Mouse (Mus musculus): ENCODE measurements at regions not wholly inside any gene's neighbourhood (a gene's known extent, or its start where the extent isn't known, plus 50 kb on each side); places are given as distances from the start of the nearest gene placed in this dataset.

DNA sequence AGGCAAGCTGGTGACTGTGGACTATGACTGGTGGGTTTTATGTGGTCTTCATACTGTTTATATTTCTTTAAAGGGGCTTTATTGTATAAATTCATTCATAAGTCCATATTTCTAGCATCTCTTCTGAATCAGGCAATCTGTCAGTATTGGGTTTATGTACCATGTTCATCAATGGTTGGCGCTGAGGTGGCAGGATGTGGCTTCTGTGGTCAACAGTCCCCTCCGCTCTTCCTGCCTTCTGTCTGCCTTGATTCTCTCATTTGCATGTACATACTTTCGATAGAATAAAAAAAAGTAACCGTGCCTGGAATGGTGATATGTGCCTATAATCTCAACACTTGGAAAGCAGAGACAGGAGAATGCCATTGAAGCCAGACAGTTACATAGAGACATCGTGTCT is 120.5 kb downstream of the Klf5 start:
- TF ChIP-seq HCFC1 (IDR thresholded peaks at IDR 0.05; ENCODE audit: borderline replicate concordance, insufficient read depth, low read length) (no peak), MAFK (IDR thresholded peaks at IDR 0.05; ENCODE audit: insufficient read depth, low read depth, low read length) (no peak), CHD2 (IDR thresholded peaks at IDR 0.05; ENCODE audit: low read depth, low read length) (no peak)
- no peak for DNase-seq (ENCODE audit: low read depth, low spot score)
- Histone ChIP-seq H3K36me3 (ENCODE audit: control insufficient read depth, insufficient read depth, low read length, poor library complexity, severe bottlenecking) (no peaks in the 10 kb centered on the region), H3K27ac (ENCODE audit: insufficient read depth, low read depth, low read length, poor library complexity, severe bottlenecking) (no peak overlapping the region), H3K4me3 (ENCODE audit: insufficient read depth in 1 of 2, low read depth in 1 of 2, low read length in 2 of 2, poor library complexity in 1 of 2, severe bottlenecking in 1 of 2) (no peak overlapping the region), H3K9ac (ENCODE audit: insufficient read depth, low read depth, low read length, poor library complexity, severe bottlenecking) (no peak overlapping the region), H3K4me1 (ENCODE audit: control insufficient read depth in 2 of 2, insufficient read depth in 2 of 2, low read length in 2 of 2, poor library complexity in 1 of 2) (no peaks in the 10 kb centered on the region), H3K9me3 (ENCODE audit: control insufficient read depth, insufficient read depth, low read depth, low read length) (no peaks in the 10 kb centered on the region)
- in situ Hi-C loops (cut with MboI; ENCODE audit: low sequenced_read_pairs in 2 of 2, unreplicated experiment in 2 of 2) = no loop called here

DNA sequence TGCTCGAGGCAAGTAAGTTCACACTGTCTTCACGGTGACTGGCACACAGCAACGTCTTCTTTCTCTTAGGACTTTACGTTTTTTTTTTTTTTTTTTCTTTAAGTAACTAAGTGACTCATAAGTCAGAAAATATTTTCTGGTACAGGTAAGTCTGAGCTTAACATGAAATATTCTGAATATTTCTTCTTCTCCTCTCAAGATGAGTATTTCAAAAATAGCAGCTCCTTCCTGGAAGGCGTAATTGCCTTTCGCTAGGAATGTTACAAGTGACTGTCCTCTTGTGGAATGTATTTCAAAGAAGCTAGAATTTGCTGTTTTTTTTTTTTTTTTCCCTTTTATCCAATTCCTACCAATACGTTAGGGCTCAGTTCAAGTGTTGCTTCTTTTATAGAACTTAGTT is 124.8 kb downstream of the Klf5 start:
- TF ChIP-seq CHD2 (IDR thresholded peaks at IDR 0.05; ENCODE audit: low read depth, low read length) (no peak), MAFK (IDR thresholded peaks at IDR 0.05; ENCODE audit: insufficient read depth, low read depth, low read length) (no peak), ZNF384 (IDR thresholded peaks at IDR 0.05; ENCODE audit: low read depth, low read length) (no peak), ZC3H11A (IDR thresholded peaks at IDR 0.05; ENCODE audit: borderline replicate concordance, low read depth, low read length) (no peak), HCFC1 (IDR thresholded peaks at IDR 0.05; ENCODE audit: borderline replicate concordance, insufficient read depth, low read length) (no peak)
- in situ Hi-C loops (cut with MboI; ENCODE audit: low sequenced_read_pairs in 2 of 2, unreplicated experiment in 2 of 2) = no loop called here
- no peaks in the 10 kb centered on the region for H3K36me3 ChIP-seq (ENCODE audit: control insufficient read depth, insufficient read depth, low read length, poor library complexity, severe bottlenecking)
- no peaks in the 10 kb centered on the region for H3K4me1 ChIP-seq (ENCODE audit: control insufficient read depth in 2 of 2, insufficient read depth in 2 of 2, low read length in 2 of 2, poor library complexity in 1 of 2)
- H3K4me3 ChIP-seq (ENCODE audit: insufficient read depth in 1 of 2, low read depth in 1 of 2, low read length in 2 of 2, poor library complexity in 1 of 2, severe bottlenecking in 1 of 2) = no peak overlapping the region
- no peaks in the 10 kb centered on the region for H3K9me3 ChIP-seq (ENCODE audit: control insufficient read depth, insufficient read depth, low read depth, low read length)
- DNase-seq (ENCODE audit: low read depth, low spot score) = no peak
- no peak overlapping the region for H3K27ac ChIP-seq (ENCODE audit: insufficient read depth, low read depth, low read length, poor library complexity, severe bottlenecking)
- H3K9ac ChIP-seq (ENCODE audit: insufficient read depth, low read depth, low read length, poor library complexity, severe bottlenecking) = no peak overlapping the region

DNA sequence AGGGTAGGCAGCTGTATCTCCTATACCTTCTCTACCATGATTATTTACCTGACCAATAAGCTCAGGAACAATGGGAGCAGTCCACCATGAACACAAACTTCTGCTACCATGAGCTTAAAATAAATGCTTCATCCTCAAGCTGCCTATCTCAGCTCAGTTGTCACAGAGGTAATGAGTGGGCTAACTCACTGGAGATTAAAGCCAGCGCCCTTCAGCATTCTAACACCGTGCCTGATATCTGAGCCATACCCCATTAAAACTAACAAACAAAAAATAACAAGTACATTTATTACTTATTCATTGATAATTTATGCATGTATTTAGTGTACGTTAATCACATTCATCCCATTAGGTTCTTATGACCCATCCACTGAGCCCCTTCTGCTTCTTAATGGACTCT is 128.6 kb downstream of the Klf5 start:
- H3K27ac ChIP-seq (ENCODE audit: insufficient read depth, low read depth, low read length, poor library complexity, severe bottlenecking) = no peak overlapping the region
- in situ Hi-C loops (cut with MboI; ENCODE audit: low sequenced_read_pairs in 2 of 2, unreplicated experiment in 2 of 2) = no loop called here

DNA sequence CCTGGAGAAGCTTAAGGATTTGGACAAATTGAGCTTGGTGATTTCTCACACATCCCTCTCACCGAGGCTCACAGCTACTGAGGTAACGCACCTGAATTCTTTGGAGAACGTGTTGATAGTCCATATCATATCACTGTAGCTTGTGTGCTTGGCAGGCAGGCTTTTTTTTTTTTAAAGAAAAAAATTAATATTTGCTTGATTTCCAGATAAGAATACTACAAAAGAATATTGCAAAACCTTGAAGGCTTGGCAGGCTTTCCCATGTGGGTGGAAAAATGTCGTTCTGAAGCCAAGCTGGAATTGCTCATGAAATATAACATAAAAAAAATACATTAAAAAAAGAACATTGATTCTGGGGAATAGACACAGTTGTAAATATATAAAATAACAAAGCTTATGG is 131.8 kb downstream of the Klf5 start:
- H3K4me3 ChIP-seq (ENCODE audit: insufficient read depth in 1 of 2, low read depth in 1 of 2, low read length in 2 of 2, poor library complexity in 1 of 2, severe bottlenecking in 1 of 2) = no peak overlapping the region
- no peak overlapping the region for H3K27ac ChIP-seq (ENCODE audit: insufficient read depth, low read depth, low read length, poor library complexity, severe bottlenecking)
- no peaks in the 10 kb centered on the region for H3K4me1 ChIP-seq (ENCODE audit: control insufficient read depth in 2 of 2, insufficient read depth in 2 of 2, low read length in 2 of 2, poor library complexity in 1 of 2)
- H3K9me3 ChIP-seq (ENCODE audit: control insufficient read depth, insufficient read depth, low read depth, low read length) = no peaks in the 10 kb centered on the region
- in situ Hi-C loops (cut with MboI; ENCODE audit: low sequenced_read_pairs in 2 of 2, unreplicated experiment in 2 of 2) = no loop called here
- no peak for TF ChIP-seq MAFK (IDR thresholded peaks at IDR 0.05; ENCODE audit: insufficient read depth, low read depth, low read length)
- no peak for TF ChIP-seq ZNF384 (IDR thresholded peaks at IDR 0.05; ENCODE audit: low read depth, low read length)
- no peak for TF ChIP-seq CHD2 (IDR thresholded peaks at IDR 0.05; ENCODE audit: low read depth, low read length)
- TF ChIP-seq ZC3H11A (IDR thresholded peaks at IDR 0.05; ENCODE audit: borderline replicate concordance, low read depth, low read length) = no peak
- TF ChIP-seq HCFC1 (IDR thresholded peaks at IDR 0.05; ENCODE audit: borderline replicate concordance, insufficient read depth, low read length) = no peak
- DNase-seq (ENCODE audit: low read depth, low spot score) = no peak
- no peaks in the 10 kb centered on the region for H3K36me3 ChIP-seq (ENCODE audit: control insufficient read depth, insufficient read depth, low read length, poor library complexity, severe bottlenecking)
- no peak overlapping the region for H3K9ac ChIP-seq (ENCODE audit: insufficient read depth, low read depth, low read length, poor library complexity, severe bottlenecking)

More for the DNA sequence above, 128.6 kb downstream of the Klf5 start:
- Histone ChIP-seq H3K9ac (ENCODE audit: insufficient read depth, low read depth, low read length, poor library complexity, severe bottlenecking) (no peak overlapping the region), H3K4me1 (ENCODE audit: control insufficient read depth in 2 of 2, insufficient read depth in 2 of 2, low read length in 2 of 2, poor library complexity in 1 of 2) (no peaks in the 10 kb centered on the region), H3K4me3 (ENCODE audit: insufficient read depth in 1 of 2, low read depth in 1 of 2, low read length in 2 of 2, poor library complexity in 1 of 2, severe bottlenecking in 1 of 2) (no peak overlapping the region), H3K9me3 (ENCODE audit: control insufficient read depth, insufficient read depth, low read depth, low read length) (no peaks in the 10 kb centered on the region), H3K36me3 (ENCODE audit: control insufficient read depth, insufficient read depth, low read length, poor library complexity, severe bottlenecking) (no peaks in the 10 kb centered on the region)
- TF ChIP-seq MAFK (IDR thresholded peaks at IDR 0.05; ENCODE audit: insufficient read depth, low read depth, low read length) (no peak), ZC3H11A (IDR thresholded peaks at IDR 0.05; ENCODE audit: borderline replicate concordance, low read depth, low read length) (no peak), HCFC1 (IDR thresholded peaks at IDR 0.05; ENCODE audit: borderline replicate concordance, insufficient read depth, low read length) (no peak), ZNF384 (IDR thresholded peaks at IDR 0.05; ENCODE audit: low read depth, low read length) (no peak), CHD2 (IDR thresholded peaks at IDR 0.05; ENCODE audit: low read depth, low read length) (no peak)
- no peak for DNase-seq (ENCODE audit: low read depth, low spot score)

DNA sequence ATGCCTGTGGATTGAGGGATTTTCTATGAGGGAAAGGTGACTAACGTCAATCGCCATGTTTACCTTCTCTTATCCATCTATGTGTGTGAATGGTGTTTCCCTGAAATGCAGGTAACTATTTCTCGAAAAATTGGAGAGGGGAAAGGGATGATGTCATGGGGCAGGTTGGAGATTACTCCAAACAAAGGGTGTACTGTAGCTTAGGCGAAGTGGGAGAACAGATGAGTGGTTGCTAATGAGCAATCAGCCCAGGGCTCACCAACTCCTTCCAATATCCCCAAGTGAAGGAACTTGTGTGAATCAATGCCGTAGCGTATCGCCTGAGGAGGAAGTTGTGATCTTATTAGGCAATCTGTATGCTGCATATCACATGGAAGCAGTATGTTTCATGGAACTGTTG is 133.2 kb downstream of the Klf5 start:
- in situ Hi-C loops (cut with MboI; ENCODE audit: low sequenced_read_pairs in 2 of 2, unreplicated experiment in 2 of 2) = no loop called here
- Histone ChIP-seq H3K36me3 (ENCODE audit: control insufficient read depth, insufficient read depth, low read length, poor library complexity, severe bottlenecking) (no peaks in the 10 kb centered on the region), H3K27ac (ENCODE audit: insufficient read depth, low read depth, low read length, poor library complexity, severe bottlenecking) (no peak overlapping the region), H3K4me1 (ENCODE audit: control insufficient read depth in 2 of 2, insufficient read depth in 2 of 2, low read length in 2 of 2, poor library complexity in 1 of 2) (no peaks in the 10 kb centered on the region), H3K9me3 (ENCODE audit: control insufficient read depth, insufficient read depth, low read depth, low read length) (no peaks in the 10 kb centered on the region), H3K4me3 (ENCODE audit: insufficient read depth in 1 of 2, low read depth in 1 of 2, low read length in 2 of 2, poor library complexity in 1 of 2, severe bottlenecking in 1 of 2) (no peak overlapping the region), H3K9ac (ENCODE audit: insufficient read depth, low read depth, low read length, poor library complexity, severe bottlenecking) (no peak overlapping the region)
- no peak for TF ChIP-seq ZC3H11A (IDR thresholded peaks at IDR 0.05; ENCODE audit: borderline replicate concordance, low read depth, low read length)
- DNase-seq (ENCODE audit: low read depth, low spot score) = no peak

Data from ES-E14 (cell line).